Mouse (Mus musculus) heart, postnatal 25 days (tissue): Measurements from ENCODE around the gene Smdt1. TPM values are rescaled to one million over a fixed set of nuclear protein-coding genes. Genes with fewer than 3 reads are reported as not detected.
"Not testable (repeated sequence)": the region's sequence is repeated elsewhere in the genome, so short reads cannot be mapped to it uniquely, and the experiment has no call there.

Experiments used
- DNase-seq: peaks from one replicate; pipeline ENCODE4 v3.0.0; 2022; ENCODE audit warnings: low spot score
- intact Hi-C: fragments of 180-260 bp; cut with DNase I; formaldehyde crosslinking; loops from one replicate; pipeline ENCODE4 v1.15.1; 2025
- microRNA-seq: library from miRNA; unstranded; fragments of <30 nt; microRNA quantifications from one replicate; pipeline ENCODE4 v1.2.0, GENCODE M21; 2022
- total RNA-seq, 2 experiments: library from RNA; stranded (reverse); gene quantifications; 2 replicates each; pipeline ENCODE4 v1.2.3; 2021

Smdt1 gene
- total RNA-seq, 2 experiments from 2014 or later: 203 to 204 TPM

- intact Hi-C loops, DNase-seq: not testable (repeated sequence)
These were observed 55.2 kb downstream of the Smdt1 start, which contains the start of gene Cyp2d11 for GRCm38 (mm10) chr15:82393922-82394321. Cyp2d11 (minus strand) TSS chr15:82394022.

- DNase-seq, intact Hi-C loops: not testable (repeated sequence)
These were observed 57.2 kb downstream of the Smdt1 start for GRCm38 (mm10) chr15:82395955-82396354.

Small RNA genes lying within 50 kb of the gene (microRNA-seq; reads per million reads assigned to microRNA genes)
- gene Mir7684: not detected

Other genes starting within 250 kb of the Smdt1 start
- 1 to 10 TPM; 4.4 to 6.4 TPM for gene Ccdc134, start 211.0 kb upstream of the Smdt1 start, total RNA-seq
- gene Srebf2, start 191.8 kb upstream of the Smdt1 start, total RNA-seq: 10 to 100 TPM; 20.5 to 21.8 TPM
- gene Shisa8, start 126.1 kb upstream of the Smdt1 start, total RNA-seq: under 1 TPM; 0.13 to 0.20 TPM
- under 1 TPM in 1 of 2 experiments, not detected in 1; 0.36 TPM for gene Tnfrsf13c, start 114.6 kb upstream of the Smdt1 start, total RNA-seq
- gene Cenpm, start 94.2 kb upstream of the Smdt1 start, total RNA-seq: under 1 TPM; 0.36 to 0.78 TPM
- not detected for gene 1500009C09Rik, start 86.6 kb upstream of the Smdt1 start, total RNA-seq
- gene Sept3, start 64.1 kb upstream of the Smdt1 start, total RNA-seq: under 1 TPM; 0.31 to 0.87 TPM
- not detected for gene Wbp2nl, start 40.0 kb upstream of the Smdt1 start, total RNA-seq
- gene Naga, start within 50 bp of the Smdt1 start, total RNA-seq: 10 to 100 TPM; 32.0 to 33.3 TPM
- gene Pheta2, start within 50 bp of the Smdt1 start, total RNA-seq: 1 to 10 TPM in 1 of 2 experiments, under 1 TPM in 1; 0.70 to 1.4 TPM
- gene Ndufa6, start 15.4 kb downstream of the Smdt1 start, total RNA-seq: 100 to 1,000 TPM; 683 to 734 TPM
- gene Cyp2d22, start 41.3 kb downstream of the Smdt1 start, total RNA-seq: 10 to 100 TPM; 21.5 to 25.4 TPM
- gene Cyp2d11, start 55.1 kb downstream of the Smdt1 start, total RNA-seq: under 1 TPM; 0.21 to 0.22 TPM
- not detected for gene Cyp2d10, start 68.2 kb downstream of the Smdt1 start, total RNA-seq
- gene Cyp2d9, start 94.5 kb downstream of the Smdt1 start, total RNA-seq: not detected
- not detected for gene Cyp2d12, start 216.1 kb downstream of the Smdt1 start, total RNA-seq